Mouse (Mus musculus) heart, embryonic 16.5 days (tissue): ENCODE measurements at regions not wholly inside any gene's neighbourhood (a gene's known extent, or its start where the extent isn't known, plus 50 kb on each side); places are given as distances from the start of the nearest gene placed in this dataset.

Experiments used
- ATAC-seq: fragments of 200-750 bp; cut with Nextera tagmentation; replicated peaks from 2 replicates; pipeline ENCODE4 v1.8.0; 2017; ENCODE audit warnings: moderate number of reproducible peaks; ENCODE audit not compliant: insufficient read depth, low FRiP score; ENCODE audit errors: extremely low read depth
- H3K27ac ChIP-seq: fragments of 300-500 bp; sonication (generic); 2 replicates; pipeline ENCODE4 v1.5.1; 2014; ENCODE audit warnings: mild to moderate bottlenecking, low read length, control low read depth, moderate library complexity
- H3K27me3 ChIP-seq: fragments of 300-500 bp; sonication (generic); 2 replicates; pipeline ENCODE4 v1.6.1; 2014; ENCODE audit warnings: low read length, mixed read lengths; ENCODE audit not compliant: control insufficient read depth, insufficient read depth
- H3K36me3 ChIP-seq: fragments of 300-500 bp; sonication (generic); 2 replicates; pipeline ENCODE4 v1.6.1; 2014; ENCODE audit not compliant: control insufficient read depth, insufficient read depth
- H3K4me1 ChIP-seq: fragments of 300-500 bp; sonication (generic); 2 replicates; pipeline ENCODE4 v1.6.1; 2014; ENCODE audit warnings: low read length, mixed read lengths; ENCODE audit not compliant: control insufficient read depth, insufficient read depth
- H3K4me2 ChIP-seq: fragments of 300-500 bp; sonication (generic); 2 replicates; pipeline ENCODE4 v1.6.1; 2014; ENCODE audit warnings: low read depth, mild to moderate bottlenecking, control low read depth, low read length
- H3K4me3 ChIP-seq: fragments of 300-500 bp; sonication (generic); 2 replicates; pipeline ENCODE4 v1.5.1; 2014; ENCODE audit warnings: mild to moderate bottlenecking, control low read depth, low read length
- H3K9ac ChIP-seq: fragments of 300-500 bp; sonication (generic); 2 replicates; pipeline ENCODE4 v1.6.1; 2014; ENCODE audit warnings: low read length, control low read depth
- H3K9me3 ChIP-seq: fragments of 300-500 bp; sonication (generic); replicated peaks from 2 replicates; pipeline ENCODE4 v1.6.1; 2016; ENCODE audit warnings: low read length; ENCODE audit not compliant: control insufficient read depth
- WGBS: fragments of 180-500 bp; shearing (Covaris S2); extraction: QIAGEN DNeasy Blood & Tissue Kit; methylation state at CpG from one replicate; pipeline ENCODE4 v1.1.7; 2014; 5-methylcytosine and 5-hydroxymethylcytosine counted together

DNA sequence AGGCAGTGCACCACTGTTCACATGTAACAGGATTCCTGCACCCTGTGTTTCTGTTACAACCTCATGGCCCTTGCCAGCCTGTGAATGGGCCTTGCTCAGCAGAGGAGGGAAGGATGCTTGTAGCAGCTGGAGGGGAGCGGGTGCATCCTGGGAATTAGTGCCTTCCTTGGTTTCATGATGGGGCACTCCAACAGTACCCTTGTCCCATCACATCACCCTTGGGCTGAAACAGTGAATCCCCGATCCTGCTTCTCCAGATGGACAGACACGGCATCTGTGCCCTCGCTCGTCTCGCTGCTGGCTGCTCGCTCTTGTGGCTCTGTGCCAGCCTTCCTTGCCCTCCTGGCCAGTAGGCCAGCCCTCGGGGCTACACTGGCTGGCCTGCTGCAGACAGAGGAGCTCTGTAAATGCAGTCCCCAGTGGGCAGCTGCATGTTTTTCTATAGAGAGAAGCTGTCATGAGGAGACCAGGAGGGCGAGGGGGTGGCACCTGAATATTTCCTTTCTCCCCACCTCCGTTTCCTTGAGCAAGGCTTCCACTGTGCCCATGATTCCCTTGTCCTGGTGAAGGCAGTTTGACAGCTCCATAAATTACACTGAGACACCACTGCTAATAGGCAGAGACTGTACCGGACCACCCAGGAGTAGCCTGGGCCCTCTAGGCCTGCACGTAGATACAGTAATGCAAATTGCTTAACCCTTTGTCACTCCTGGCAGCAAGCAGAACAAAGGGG lies 104.6 kb upstream of the Tut7 start:
- 0 out of 2 replicates have a peak, but pooled peaks cover 2% of the 10 kb centered on the region for H3K4me1 ChIP-seq
- no peak overlapping the region for H3K27ac ChIP-seq
- no peaks in the 10 kb centered on the region for H3K9me3 ChIP-seq
- no peaks in the 10 kb centered on the region for H3K27me3 ChIP-seq
- H3K4me3 ChIP-seq, result no peak overlapping the region
- H3K9ac ChIP-seq, result no peak overlapping the region
- ATAC-seq, result no peak
- 74% methylated on average over 12 of the region's 12 CpGs for WGBS
- no peak overlapping the region for H3K4me2 ChIP-seq
- H3K36me3 ChIP-seq, result no peaks in the 10 kb centered on the region

DNA sequence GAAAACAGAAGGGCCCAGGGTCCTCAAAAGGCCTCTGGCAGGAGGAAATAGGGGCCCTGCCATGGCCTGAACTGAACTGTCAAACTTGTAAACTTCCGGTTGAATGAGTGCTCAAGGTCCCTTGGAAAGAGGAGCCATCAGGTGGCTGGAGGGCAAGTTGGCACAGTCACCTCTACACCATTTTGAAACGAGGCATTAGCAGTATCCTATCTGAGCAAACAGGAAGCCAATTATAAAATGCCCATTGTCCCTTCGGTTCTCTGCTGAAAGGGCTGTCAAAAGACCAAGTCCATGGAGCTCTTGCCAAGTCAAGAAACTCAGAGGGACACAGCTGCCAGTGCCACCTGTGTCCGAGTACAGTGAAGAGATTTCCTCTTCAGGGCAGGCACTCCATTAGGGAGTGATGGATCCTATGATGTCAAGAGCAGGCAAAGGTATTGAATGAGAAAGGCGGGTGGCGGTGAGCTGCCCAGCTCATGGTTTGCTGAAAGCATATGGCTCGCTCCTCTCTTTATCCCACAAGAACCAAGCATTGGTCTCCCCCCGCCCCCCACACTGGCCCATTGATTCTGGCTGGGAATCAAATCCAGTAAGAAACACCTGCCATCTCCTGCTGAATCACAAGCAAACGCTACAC lies 103.0 kb upstream of the Tut7 start:
- ATAC-seq, result no peak

DNA sequence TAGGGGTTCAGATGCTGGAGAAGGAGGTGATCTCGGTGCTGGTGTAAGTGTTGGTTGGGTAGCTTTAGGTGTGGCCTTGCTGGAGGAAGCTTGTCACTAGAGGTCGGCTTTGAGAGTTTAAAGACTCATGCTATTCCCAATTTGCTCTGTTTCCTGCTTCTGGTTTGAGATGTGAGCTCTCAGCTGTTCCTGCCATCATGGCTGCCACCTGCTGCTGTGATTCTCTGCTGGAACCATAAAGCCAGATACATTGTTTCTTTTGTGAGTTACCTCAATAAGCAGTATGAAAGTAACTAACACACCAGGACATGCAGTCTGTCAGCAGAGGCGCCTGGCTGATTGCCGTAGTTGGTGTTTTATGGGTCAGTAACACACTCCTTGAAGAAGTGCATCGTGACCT lies 94.2 kb upstream of the Tut7 start:
- H3K27ac ChIP-seq, result no peak overlapping the region
- H3K4me2 ChIP-seq, result no peak overlapping the region
- H3K27me3 ChIP-seq, result no peaks in the 10 kb centered on the region
- no peak for ATAC-seq
- H3K4me1 ChIP-seq, result no peaks in the 10 kb centered on the region
- H3K9me3 ChIP-seq, result no peaks in the 10 kb centered on the region
- H3K36me3 ChIP-seq, result no peaks in the 10 kb centered on the region
- no peak overlapping the region for H3K9ac ChIP-seq
- 80% methylated on average over 5 of the region's 5 CpGs for WGBS
- H3K4me3 ChIP-seq, result no peak overlapping the region

More for the DNA sequence above, 103.0 kb upstream of the Tut7 start:
- Histone ChIP-seq H3K9ac (no peak overlapping the region), H3K4me2 (no peak overlapping the region), H3K27ac (no peak overlapping the region), H3K36me3 (no peaks in the 10 kb centered on the region), H3K4me1 (0 out of 2 replicates have a peak, but pooled peaks cover 2% of the 10 kb centered on the region), H3K27me3 (no peaks in the 10 kb centered on the region), H3K9me3 (no peaks in the 10 kb centered on the region), H3K4me3 (no peak overlapping the region)
- WGBS, result 71% methylated on average over 9 of the region's 9 CpGs

DNA sequence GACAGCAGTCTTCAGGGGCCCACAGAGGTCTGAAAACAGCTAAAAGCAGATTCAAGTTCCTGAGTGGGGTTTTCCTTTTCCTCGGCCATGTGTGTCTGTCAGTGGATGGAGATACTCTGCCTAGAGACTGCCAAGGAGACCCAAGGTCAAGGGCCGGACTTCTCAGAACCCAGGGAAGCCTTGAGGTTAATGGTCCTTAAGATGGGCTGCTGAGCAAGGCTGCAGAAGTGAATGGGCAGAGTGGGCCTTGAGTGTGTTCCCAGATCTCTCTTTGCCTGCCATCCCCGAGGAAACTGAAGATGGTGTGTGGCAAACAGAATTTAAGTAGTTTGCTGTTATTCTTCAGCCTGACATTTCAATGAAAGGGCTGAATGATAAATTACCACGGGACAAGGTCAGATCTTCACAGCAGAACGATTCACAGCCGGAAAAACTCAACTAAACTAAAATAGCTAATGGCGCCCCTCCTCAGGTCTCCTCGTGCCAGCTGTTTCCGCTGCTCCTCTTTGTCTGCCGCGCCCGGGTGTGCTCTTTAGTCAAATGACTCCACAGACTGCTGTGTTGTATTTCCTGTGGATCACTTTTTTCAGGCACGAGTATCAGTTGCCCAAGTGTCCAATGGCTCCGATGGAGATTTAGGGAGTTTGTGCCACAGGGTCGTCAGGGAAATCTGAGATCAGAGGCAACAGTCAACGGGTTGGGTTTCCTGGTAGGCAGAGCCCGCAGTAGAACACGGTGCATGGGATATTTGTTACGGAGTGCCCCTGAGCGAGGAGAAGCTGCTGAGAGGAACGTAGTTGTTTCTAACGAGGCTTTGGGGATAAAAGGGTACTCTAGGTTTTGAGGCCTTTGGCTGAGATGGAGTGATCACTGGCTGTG lies 93.5 kb upstream of the Tut7 start:
- Histone ChIP-seq H3K4me2 (no peak overlapping the region), H3K9ac (no peak overlapping the region), H3K27ac (no peak overlapping the region), H3K4me3 (no peak overlapping the region), H3K4me1 (no peaks in the 10 kb centered on the region), H3K36me3 (no peaks in the 10 kb centered on the region), H3K9me3 (no peaks in the 10 kb centered on the region), H3K27me3 (no peaks in the 10 kb centered on the region)
- ATAC-seq, result no peak
- WGBS, result 74% methylated on average over 22 of the region's 22 CpGs

DNA sequence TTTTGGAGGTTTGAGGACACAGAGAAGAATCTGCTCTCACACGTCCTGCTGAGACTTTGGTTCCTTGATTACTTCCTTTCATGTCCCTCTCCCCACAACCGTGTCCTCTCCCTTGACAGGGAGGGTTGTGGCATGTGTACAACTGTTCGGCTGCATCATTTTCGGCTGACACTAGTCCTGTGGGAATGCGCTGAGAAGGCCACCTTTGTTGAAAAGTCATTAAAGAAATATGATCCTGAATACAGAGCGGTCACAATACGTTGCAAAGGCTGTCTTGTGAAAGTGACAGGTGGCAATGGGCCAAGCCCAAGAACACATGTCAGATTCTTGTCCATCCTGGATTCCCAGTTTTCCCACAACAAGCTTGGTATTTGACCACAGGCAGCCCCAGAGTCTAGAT lies 92.8 kb upstream of the Tut7 start:
- no peak for ATAC-seq
- H3K4me2 ChIP-seq, result no peak overlapping the region
- H3K27me3 ChIP-seq, result no peaks in the 10 kb centered on the region
- H3K9ac ChIP-seq, result no peak overlapping the region
- H3K4me3 ChIP-seq, result no peak overlapping the region
- no peaks in the 10 kb centered on the region for H3K9me3 ChIP-seq
- H3K27ac ChIP-seq, result no peak overlapping the region
- WGBS, result 74% methylated on average over 7 of the region's 7 CpGs
- no peaks in the 10 kb centered on the region for H3K36me3 ChIP-seq
- peaks cover 3% of the 10 kb centered on the region for H3K4me1 ChIP-seq

DNA sequence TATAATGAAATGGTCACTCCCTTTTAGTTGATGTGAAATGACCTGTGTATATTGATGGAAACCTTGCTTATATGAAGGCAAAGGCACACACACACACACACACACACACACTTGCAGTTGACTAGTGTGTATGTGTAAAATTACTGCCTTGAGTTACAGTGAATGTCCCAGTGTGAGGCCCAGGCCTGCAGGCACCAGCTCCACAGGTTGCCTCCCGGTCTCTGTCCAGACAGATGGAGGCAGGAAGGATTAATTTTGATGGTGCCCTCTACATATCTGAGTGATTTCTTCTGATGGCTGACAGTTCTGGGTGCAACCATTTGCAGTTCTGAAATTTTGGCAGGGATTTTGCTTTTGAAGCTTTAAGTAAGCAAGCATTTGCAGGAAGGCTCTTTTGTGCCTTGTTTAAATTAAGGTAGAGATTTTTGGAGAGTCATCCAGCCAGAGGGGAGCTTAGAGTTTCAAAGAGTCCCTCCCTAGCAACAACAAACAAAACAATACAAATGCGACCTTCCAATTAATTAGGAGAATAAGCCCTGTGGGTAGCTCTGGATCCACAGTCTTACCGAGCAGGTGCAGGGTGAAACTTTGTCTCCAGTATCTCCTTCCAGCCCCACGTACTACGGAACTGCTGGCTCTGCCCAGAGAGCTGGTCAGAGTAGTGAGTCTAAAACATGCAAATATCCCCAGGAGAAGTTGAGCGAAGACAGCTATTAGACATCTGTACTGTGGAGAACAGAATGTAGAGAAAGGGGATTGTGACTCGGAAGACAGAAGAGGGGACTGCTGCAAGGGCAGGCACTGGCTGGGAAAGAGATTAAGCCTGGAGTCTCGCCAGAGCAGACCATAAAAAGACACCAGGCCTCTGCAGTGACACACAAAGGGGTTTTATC lies 87.5 kb upstream of the Tut7 start:
- H3K9me3 ChIP-seq, result peaks cover 4% of the 10 kb centered on the region; the same call in 1 of the 2 replicates
- no peak for ATAC-seq
- H3K4me2 ChIP-seq, result peak overlapping the region; percentile 17; the same call in 1 of the 2 replicates
- no peaks in the 10 kb centered on the region for H3K36me3 ChIP-seq
- H3K27ac ChIP-seq, result peak overlapping the region; percentile 36
- H3K27me3 ChIP-seq, result no peaks in the 10 kb centered on the region
- 36% methylated on average over 8 of the region's 8 CpGs for WGBS
- no peak overlapping the region for H3K4me3 ChIP-seq
- H3K9ac ChIP-seq, result 0 out of 2 replicates have a peak overlapping the region, but pooled peaks have one; percentile 36
- peaks cover 9% of the 10 kb centered on the region for H3K4me1 ChIP-seq

DNA sequence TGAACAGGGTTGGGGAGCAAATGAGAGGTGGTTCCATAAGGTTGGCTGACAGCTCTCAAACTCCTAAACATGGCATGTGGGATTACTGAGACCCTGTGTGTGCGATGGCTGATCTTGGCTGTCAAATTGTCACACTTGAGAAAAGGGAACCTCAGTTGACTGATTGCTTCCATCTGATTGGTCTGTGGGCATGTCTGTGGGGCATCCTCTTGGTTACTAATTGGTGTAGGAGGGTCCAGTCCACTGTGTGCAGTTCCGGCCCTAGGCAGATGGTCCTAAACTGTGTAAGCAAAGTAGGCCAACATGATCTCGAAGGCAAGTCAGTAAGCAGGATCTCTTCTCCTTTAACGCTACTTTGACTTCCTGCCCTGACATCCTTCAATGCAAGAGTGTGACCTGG lies 86.5 kb upstream of the Tut7 start:
- Histone ChIP-seq H3K36me3 (no peaks in the 10 kb centered on the region), H3K9ac (no peak overlapping the region), H3K4me2 (no peak overlapping the region), H3K4me1 (peaks cover 9% of the 10 kb centered on the region), H3K27ac (no peak overlapping the region), H3K9me3 (peaks cover 4% of the 10 kb centered on the region; the same call in 1 of the 2 replicates), H3K27me3 (no peaks in the 10 kb centered on the region), H3K4me3 (no peak overlapping the region)
- ATAC-seq, result no peak
- 75% methylated on average over 4 of the region's 4 CpGs for WGBS

DNA sequence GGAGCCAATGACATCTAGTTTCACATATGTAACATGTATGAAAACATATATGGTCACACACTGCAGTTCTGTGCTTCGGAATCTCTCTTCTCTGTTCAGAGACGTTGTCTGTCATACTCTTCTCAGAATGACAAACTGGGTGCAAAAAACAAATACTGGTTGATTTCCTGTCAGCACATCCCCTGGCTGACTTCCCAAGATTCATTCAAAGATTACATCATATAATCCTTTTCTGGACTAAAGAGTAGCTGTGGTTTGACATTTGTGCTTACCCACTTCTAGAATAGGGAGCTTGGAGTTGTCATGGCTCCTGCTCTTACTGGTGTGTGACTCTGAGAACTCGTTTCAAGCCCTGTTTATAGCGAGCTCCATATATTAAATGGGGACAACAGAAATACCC lies 85.8 kb upstream of the Tut7 start:
- Histone ChIP-seq H3K9ac (no peak overlapping the region), H3K4me3 (no peak overlapping the region), H3K4me1 (peaks cover 9% of the 10 kb centered on the region), H3K4me2 (no peak overlapping the region), H3K27me3 (no peaks in the 10 kb centered on the region), H3K27ac (no peak overlapping the region), H3K36me3 (no peaks in the 10 kb centered on the region), H3K9me3 (peaks cover 4% of the 10 kb centered on the region; the same call in 1 of the 2 replicates)
- WGBS, result 85% methylated on average over 4 of the region's 4 CpGs
- ATAC-seq, result no peak
